Comparison of ENCODE assay signal across 26 mouse cellular contexts in the genomic region with DNA sequence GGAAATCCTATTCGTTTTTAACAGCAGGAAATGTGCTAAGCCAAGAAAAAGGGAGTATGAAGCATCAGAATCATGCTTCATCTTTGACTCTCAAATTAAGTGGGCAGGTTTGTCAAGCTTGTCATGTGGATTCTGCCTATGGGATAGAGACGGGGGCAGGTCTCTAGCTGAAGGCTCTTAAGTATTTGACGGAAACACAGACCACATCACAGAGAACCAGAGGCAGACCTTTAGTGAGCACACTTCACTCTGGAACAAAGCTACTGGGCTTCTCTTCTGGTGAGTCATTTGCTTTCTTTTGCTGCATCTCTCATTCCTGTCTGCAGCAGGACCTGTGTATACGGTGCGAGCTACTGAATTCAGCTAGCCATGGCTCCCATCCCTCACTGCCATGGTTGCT. TPM values are rescaled to one million over a fixed set of nuclear protein-coding genes. Genes with fewer than 3 reads are reported as not detected.
A peak's percentile ranks its signal among the peaks of the same experiment; 100 is the strongest.
DNase-seq lines count a peak whose midpoint lies in the region; ATAC-seq and TF ChIP-seq lines count a peak whose summit lies in the region.
"Had no signal": no experiment of that assay in that cellular context is flagged by ENCODE, and none has a peak within 500 bp of the region (broad histone marks: within the 10 kb centered on the region; RNA-seq: fewer than 3 reads in every experiment).

A gene (plus strand): TSS at position 209 of the 400 bp plus-strand sequence.

- H3K4me2 ChIP-seq in intestine, embryonic 16.5 days (ENCODE audit: low read depth, low read length): no peak within 1 kb of the TSS
- H3K4me2 ChIP-seq: heart, embryonic 11.5 days; heart, embryonic 15.5 days; hindbrain, embryonic 14.5 days had no signal

- DNase-seq in heart, adult 11 months: peak; percentile 61
- DNase-seq in heart, postnatal 36 days: no peak
- peak; percentile 77 for DNase-seq in naive thymus-derived CD4-positive, alpha-beta T cell, adult 2 months (ENCODE audit: low read depth)
- DNase-seq in kidney, adult 2 months: no peak
- DNase-seq in left cerebral cortex, adult 9 months (ENCODE audit: low spot score in 2 of 2): no peak
- DNase-seq: adrenal gland, adult 2 months; adrenal gland, postnatal 25 days; B cell, adult 2 months; cerebellum, adult 2 months; cerebellum, postnatal 10 days; gastrocnemius, postnatal 36 days; heart, adult 2 months; heart, postnatal 14 days had no signal

- ATAC-seq in CD4-positive, CD25-positive, alpha-beta regulatory T cell, adult 4 months: peak; percentile 75
- ATAC-seq in activated CD4-positive, CD25-positive, alpha-beta regulatory T cell, adult 4 months: peak; percentile 78
- no peak for ATAC-seq in intestine, embryonic 16.5 days
- ATAC-seq: forebrain, embryonic 14.5 days had no signal

- intact Hi-C loops in heart, postnatal 36 days (cut with DNase I): no loop called here

- no peaks in the 10 kb centered on the region for H3K9me3 ChIP-seq in intestine, embryonic 16.5 days (ENCODE audit: control insufficient read depth, low read length)
- H3K9me3 ChIP-seq: embryonic facial prominence, embryonic 10.5 days; forebrain, embryonic 10.5 days; heart, embryonic 15.5 days; hindbrain, embryonic 10.5 days had no signal

- WGBS in intestine, embryonic 16.5 days: 92% methylated on average over 5 of the region's 5 CpGs
- WGBS in kidney, adult 2 months: 93% methylated on average over 5 of the region's 5 CpGs

- no peaks in the 10 kb centered on the region for H3K36me3 ChIP-seq in intestine, embryonic 16.5 days (ENCODE audit: control insufficient read depth, insufficient read depth, low read length)
- H3K36me3 ChIP-seq in kidney, adult 2 months (ENCODE audit: control insufficient read depth, insufficient read depth, low read length): peaks cover 8% of the 10 kb centered on the region

- H3K4me1 ChIP-seq in intestine, embryonic 16.5 days (ENCODE audit: control insufficient read depth, insufficient read depth, low read length): no peaks in the 10 kb centered on the region
- no peaks in the 10 kb centered on the region for H3K4me1 ChIP-seq in kidney, adult 2 months (ENCODE audit: control insufficient read depth, insufficient read depth, low read length)
- H3K4me1 ChIP-seq: embryonic facial prominence, embryonic 10.5 days; forebrain, embryonic 10.5 days; hindbrain, embryonic 10.5 days had no signal

- no peak for TF ChIP-seq CTCF in kidney, adult 2 months (conservative IDR thresholded peaks at IDR 0.05; ENCODE audit: insufficient read depth, insufficient read length, low read depth, low read length)

- no peak within 1 kb of the TSS for H3K27ac ChIP-seq in intestine, embryonic 16.5 days (ENCODE audit: low read length)
- no peak within 1 kb of the TSS for H3K27ac ChIP-seq in kidney, adult 2 months (ENCODE audit: insufficient read depth, low read depth, low read length)
- H3K27ac ChIP-seq: embryonic facial prominence, embryonic 10.5 days; forebrain, embryonic 10.5 days; heart, adult 2 months; heart, embryonic 15.5 days; hindbrain, embryonic 10.5 days; hindbrain, embryonic 14.5 days had no signal

- no peak for TF ChIP-seq POLR2A in kidney, adult 2 months (IDR thresholded peaks at IDR 0.05; ENCODE audit: low read depth, low read length)

- H3K27me3 ChIP-seq in intestine, embryonic 16.5 days (replicated peaks; ENCODE audit: control insufficient read depth, insufficient read depth, low read length): no peaks in the 10 kb centered on the region
- H3K27me3 ChIP-seq in kidney, adult 2 months (replicated peaks; ENCODE audit: control insufficient read depth, insufficient read depth, low read length): no peaks in the 10 kb centered on the region
- H3K27me3 ChIP-seq: heart, embryonic 15.5 days had no signal

- H3K4me3 ChIP-seq in intestine, embryonic 16.5 days (ENCODE audit: low read length): no peak within 1 kb of the TSS
- H3K4me3 ChIP-seq in kidney, adult 2 months (ENCODE audit: insufficient read depth, low read depth, low read length): no peak within 1 kb of the TSS
- H3K4me3 ChIP-seq: embryonic facial prominence, embryonic 10.5 days; erythroblast, embryonic 14.5 days; forebrain, embryonic 10.5 days; heart, adult 2 months; heart, embryonic 15.5 days; hindbrain, embryonic 10.5 days had no signal

- no peak within 1 kb of the TSS for H3K9ac ChIP-seq in intestine, embryonic 16.5 days (ENCODE audit: low read depth, low read length)
- H3K9ac ChIP-seq: heart, embryonic 15.5 days; hindbrain, embryonic 14.5 days had no signal

RNA-seq across cellular contexts. Expression of the gene that starts here (rescaled TPM):
- total RNA-seq in heart, postnatal 36 days (2021): not detected
- 10 to 100 TPM; 25.3 to 37.5 TPM for polyA plus RNA-seq in CD4-positive, CD25-positive, alpha-beta regulatory T cell, adult 4 months (2017; shearing (Covaris generic))
- 100 to 1,000 TPM; 117 to 287 TPM for polyA plus RNA-seq in activated CD4-positive, CD25-positive, alpha-beta regulatory T cell, adult 4 months (2017; shearing (Covaris generic))
- 1.8 and 2.0 TPM in 2 replicates for polyA plus RNA-seq in intestine, embryonic 16.5 days (2015; fragmentation: Nextera tagmentation; extraction: Ambion mirVana)
- polyA plus RNA-seq in kidney, adult 2 months (2012; rRNA removed): 0.56 and 1.4 TPM in 2 replicates
- total RNA-seq: adrenal gland, postnatal 25 days; gastrocnemius, adult 8-10 months; gastrocnemius, postnatal 36 days; MEL had no signal
- polyA plus RNA-seq: erythroblast, embryonic 14.5 days; hindbrain, embryonic 10.5 days had no signal

Comparison
In these comparisons a context has a peak if more than half of its experiments do, and no peak if none do; other contexts are left out.
1. DNase-seq: peak in heart, adult 11 months (single experiment) and naive thymus-derived CD4-positive, alpha-beta T cell, adult 2 months (single experiment); none in heart, postnatal 36 days (0 of 2), kidney, adult 2 months (single experiment) and left cerebral cortex, adult 9 months (0 of 2).